Mouse (Mus musculus) T-helper 1 cell (primary cell): Measurements from ENCODE around the gene Ndufb5.

ENCODE experiments used
- in situ Hi-C: fragments of 300-600 bp; cut with MboI, MseI; formaldehyde crosslinking; loops from one replicate; pipeline ENCODE4 v1.15.1; 2025; ENCODE audit warnings: high pct_unique_total_duplicates

The Ndufb5 gene

DNA sequence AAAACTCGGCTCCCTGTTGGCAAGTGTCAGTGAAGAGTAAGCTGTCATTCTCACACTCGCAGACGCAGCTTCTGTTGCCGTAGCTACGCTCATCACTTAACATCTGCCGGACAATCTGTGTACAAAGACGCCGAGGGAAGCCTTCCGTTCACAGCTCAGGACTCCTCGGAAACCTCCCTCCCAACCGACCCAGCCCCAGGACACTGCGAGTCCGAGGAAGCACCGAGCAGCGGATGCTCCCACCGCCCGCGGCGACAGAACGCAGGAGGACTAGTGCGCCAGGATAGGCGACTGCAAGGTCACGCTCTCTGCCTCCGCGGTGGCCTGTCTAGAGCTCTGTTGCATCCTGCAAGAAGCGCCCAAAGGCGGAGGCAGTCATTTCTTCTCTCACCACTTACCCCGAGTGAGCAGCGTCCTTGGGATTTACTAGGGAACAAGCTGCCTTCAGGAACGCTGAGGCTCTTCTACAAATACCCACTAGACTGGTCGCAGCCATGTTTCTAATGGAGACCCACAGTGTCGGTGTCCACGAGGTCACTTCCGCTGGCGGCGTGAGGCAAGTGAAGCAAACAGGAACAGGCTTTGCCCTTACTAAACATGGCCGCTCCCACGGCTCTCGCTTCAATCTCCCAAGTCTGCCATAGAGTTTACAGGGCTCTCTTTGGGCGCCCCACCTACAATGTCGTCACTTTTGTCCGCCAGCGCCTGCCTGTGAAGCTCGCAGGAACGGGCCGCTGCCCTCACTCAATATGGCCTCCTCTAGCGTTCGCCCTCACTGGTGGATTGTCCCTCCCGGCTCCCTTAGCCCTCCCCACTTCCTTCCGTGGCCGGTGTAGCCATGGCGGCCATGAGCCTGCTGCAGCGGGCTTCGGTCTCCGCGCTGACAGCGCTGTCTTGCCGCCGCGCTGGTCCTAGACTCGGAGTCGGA lies at the start of gene Ndufb5:
Gene Ndufb5 (plus strand): TSS at position 747 of the 928 bp plus-strand sequence.
- in situ Hi-C loops = loop anchor here (5.0 kb wide), 1 partner anchor 354 kb away; no protein-coding TSS in a partner anchor

DNA sequence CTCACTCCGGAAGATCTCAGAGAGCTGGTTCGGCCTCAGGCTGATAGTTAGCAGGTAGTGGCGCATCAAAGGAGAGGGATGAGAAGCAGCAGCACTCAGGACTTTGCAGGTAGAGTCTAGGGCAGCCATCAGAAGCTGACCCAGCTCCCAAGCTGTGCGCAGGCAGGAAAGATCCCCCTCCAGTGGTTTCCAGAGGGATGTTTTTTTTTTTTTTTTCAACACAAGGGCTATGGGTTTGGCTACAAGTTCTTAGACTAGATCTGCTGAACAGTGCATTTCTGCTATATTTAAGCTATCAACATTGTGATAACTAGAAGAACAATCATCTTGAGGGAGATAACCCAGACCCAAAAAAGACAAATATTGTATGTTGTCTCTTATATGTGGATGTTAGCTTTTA lies 49.6 kb upstream of the Ndufb5 start:
- in situ Hi-C loops = no loop called here

DNA sequence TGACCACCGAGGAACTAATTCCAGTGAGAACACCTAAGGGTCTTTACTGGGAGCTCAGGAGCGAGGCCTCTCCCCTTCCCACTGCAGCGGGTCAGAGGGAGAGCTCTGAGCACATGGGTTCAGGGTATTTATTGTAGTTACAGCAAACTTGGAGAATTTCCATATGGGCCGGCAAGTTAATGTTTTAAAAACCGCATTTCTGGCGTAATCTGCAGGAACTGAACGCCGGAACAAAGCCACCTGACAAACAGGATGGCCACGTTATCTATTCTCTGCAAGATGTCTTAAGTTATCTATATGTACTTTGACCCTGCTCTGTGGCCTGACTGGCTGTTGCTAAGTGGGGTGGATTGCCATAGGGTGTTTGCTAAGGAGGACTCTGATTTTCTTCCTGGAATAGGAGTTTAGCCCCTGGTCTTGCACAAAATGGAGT lies 47.2 kb upstream of the Ndufb5 start:
- in situ Hi-C loops = no loop called here

DNA sequence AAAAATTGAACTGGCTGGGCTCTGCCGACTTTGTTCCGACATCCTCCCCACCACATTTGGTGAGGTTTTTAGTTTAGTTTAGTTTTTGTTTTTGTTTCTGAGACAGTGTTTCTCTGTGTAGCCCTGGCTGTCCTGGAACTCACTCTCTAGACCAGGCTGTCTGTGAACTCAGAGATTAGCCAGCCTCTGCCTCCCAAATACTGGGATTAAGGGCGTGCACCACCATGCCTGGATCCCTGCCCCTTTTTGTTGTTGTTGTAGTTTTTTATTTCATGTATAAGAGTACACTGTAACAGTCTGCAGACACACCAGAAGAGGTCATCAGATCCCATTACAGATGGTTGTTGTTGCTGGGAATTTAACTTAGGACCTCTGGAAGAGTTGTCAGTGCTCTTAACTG lies 46.8 kb upstream of the Ndufb5 start:
- in situ Hi-C loops = no loop called here

DNA sequence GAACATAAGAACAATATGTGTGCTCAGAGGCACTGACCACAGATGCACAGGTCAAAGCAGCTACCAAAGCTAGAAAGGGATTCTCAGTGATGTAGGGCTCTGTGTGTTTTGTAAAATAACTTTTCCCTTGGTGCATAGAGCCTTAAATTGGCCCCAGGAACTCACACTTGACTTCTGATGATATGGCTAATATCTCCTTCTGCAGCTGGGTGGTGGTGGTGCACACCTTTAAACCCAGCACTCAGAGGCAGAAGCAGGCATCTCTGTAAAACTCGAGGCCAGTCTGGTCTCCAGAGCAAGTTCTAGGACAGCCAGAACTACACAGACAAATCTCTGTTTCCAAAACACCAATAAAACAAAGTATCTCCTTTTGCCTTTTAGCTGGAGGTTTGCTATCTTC lies 45.9 kb upstream of the Ndufb5 start:
- in situ Hi-C loops = no loop called here

DNA sequence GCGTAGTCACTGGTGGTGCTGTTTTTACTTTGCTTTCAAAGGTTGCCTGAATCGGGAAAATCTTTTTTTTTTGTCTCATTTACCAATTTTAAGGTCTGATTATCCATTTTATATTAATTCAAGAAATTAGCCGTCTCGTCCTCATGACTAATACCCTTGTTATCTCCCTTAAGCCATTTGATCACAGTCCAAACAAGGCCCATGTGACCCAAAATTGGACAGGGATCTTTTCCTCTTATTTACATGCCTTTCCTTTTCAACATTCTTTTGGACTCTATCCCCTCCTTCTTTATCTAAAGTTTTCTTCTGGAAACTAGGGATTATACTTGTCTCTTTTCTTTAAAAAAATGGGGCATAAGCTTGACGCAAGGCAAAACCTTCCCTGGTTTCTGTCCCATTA lies 44.9 kb upstream of the Ndufb5 start:
- in situ Hi-C loops = no loop called here

DNA sequence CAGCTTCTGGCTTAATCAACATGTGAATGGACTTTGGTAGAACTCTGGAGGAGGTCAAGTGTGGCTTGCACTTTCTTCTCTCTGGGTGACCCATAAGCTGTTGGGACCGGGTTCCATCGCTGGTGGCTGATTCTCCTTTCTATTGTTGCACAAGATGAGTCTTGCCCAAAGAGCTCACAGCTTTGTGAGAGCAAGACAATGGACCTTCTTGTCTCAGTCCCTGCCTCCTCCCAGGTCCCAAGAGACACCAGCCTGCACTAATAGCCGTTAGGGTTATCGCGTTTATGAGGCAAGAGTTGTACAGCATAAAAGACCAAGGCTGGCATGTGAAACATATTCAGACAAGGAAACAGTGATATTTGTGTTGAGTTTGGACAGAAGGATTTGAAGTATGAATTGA lies 42.6 kb upstream of the Ndufb5 start:
- in situ Hi-C loops = no loop called here

DNA sequence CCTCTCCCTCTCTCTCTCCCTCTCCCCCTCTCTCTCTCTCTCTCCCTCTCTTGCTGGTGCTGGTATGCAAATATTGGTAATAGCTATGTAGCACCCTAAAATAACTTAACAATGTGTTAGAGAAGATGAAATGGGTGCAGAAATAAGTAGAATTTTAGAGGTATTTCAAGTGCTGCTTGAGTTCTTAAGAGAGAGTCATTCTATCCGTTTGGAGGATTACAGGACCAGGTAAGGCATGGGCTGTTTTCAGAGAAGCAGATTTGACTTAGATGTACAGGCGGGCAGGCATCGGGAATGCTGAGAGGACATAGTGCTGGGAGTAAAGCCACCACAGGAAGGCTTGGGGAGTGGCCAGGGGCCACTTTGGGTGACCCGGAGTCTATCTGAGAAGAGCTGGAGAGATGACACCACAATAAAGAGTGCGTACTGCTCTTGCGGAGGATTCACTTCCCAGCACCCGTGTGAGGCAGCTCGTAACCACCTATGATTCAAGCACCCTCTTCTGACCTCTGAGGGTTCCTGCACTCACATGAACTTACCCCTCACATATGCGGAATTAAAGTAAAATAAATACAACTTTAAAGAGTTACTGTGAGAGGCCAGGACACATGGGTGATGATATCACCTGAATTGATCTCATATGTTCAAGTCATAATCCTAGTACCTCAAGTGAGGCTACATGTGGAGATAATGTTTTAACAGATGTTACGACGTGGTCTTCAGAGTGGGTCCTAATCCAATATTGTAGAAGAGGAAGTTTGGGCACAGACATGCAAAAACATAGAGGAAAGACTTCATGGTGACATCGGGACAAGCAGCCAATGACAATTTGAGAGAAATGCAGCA lies 41.8 kb upstream of the Ndufb5 start:
- in situ Hi-C loops = loop anchor here (5.0 kb wide), 1 partner anchor 83 kb away; no protein-coding TSS in a partner anchor

DNA sequence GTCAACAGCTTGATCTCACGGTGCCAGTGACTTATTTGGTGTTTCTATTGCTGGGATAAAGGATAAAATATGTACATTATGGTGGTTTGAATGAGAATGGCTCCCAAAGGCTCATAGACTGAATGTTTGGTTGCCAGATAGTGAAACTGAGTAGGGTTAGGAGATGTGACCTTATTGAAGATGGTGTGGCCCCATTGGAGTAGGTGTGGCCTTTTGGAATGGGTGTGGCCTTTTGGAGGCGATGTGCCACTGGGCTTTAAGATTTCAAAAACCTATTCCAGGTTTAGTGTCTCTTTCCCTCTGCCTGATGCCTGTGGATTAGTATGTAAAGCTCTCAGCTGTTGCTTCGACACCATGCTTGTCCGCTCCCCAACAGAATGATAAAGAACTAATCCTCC lies 41.2 kb upstream of the Ndufb5 start:
- in situ Hi-C loops = loop anchor here (5.0 kb wide), 1 partner anchor 83 kb away; no protein-coding TSS in a partner anchor

DNA sequence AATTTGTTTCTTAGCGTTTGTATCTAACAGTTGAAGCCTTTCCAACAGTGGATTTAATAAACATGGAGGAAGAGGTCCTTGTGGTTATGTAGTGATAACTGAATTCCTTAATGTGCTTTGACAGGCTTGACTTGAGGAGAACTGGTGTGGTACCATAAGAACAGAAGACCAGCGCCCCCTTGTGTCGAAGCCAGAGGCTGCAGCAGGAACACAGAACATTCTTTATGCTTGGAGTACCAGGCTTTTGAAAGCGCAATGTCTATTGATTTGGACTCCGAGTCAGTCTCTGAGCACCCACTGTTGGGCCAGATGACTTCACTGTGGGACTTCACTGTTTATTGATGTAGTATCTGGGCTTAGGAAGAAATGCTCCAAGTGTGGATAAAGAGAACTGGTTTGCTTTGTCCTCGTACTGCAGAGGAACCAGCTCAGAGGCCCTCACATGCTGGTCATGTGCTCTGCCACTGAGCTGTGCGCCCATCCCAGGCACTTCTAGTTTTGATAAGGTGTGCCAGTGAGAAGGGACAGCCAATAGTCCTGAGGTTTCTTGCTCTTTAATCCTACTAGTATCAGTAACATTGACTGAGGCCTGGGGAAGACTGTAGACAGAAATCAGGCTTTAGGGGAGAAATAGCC lies 38.4 kb upstream of the Ndufb5 start:
- in situ Hi-C loops = loop anchor here (5.0 kb wide), 1 partner anchor 86 kb away; no protein-coding TSS in a partner anchor

DNA sequence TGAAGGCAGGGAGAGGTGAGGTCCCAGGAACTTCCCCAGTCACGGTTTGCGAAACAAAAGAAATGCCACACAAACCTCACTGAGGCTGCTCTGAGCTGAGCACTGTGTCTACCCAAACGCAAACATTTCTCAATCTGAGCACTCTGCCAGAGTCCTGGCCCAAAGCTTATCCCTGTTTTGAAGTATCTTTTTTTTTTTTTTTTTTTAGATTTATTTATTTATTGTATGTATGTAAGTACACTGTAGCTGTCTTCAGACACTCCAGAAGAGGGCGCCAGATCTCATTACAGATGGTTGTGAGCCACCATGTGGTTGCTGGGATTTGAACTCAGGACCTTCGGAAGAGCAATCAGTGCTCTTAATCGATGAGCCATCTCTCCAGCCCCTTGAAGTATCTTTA lies 32.8 kb upstream of the Ndufb5 start:
- in situ Hi-C loops = loop anchor here (25.0 kb wide), 1 partner anchor 1567 kb away; the partner anchor contains the start of gene Cldn11

DNA sequence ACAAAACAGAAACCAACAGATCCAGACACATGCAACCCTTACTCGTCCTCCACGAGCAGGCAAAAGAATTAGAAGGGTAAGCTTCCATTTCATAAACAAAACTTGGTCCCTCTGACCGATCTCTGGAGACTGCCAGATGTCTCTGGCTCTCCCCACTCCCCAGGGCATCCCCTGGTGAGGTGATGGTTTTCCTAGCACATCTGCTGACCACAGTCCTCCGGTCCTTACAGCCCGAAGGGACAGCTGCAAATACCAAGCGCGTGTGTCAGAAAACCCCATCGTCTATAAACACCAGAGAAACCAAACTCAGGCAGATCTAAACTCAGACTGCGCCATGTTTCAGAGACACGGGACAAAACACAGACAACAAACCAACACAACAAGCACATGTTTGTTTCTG lies 32.2 kb upstream of the Ndufb5 start:
- in situ Hi-C loops = loop anchor here (5.0 to 25.0 kb wide), 2 partner anchors 177 to 1567 kb away; partner anchors contain the start of genes Cldn11 and Mfn1

DNA sequence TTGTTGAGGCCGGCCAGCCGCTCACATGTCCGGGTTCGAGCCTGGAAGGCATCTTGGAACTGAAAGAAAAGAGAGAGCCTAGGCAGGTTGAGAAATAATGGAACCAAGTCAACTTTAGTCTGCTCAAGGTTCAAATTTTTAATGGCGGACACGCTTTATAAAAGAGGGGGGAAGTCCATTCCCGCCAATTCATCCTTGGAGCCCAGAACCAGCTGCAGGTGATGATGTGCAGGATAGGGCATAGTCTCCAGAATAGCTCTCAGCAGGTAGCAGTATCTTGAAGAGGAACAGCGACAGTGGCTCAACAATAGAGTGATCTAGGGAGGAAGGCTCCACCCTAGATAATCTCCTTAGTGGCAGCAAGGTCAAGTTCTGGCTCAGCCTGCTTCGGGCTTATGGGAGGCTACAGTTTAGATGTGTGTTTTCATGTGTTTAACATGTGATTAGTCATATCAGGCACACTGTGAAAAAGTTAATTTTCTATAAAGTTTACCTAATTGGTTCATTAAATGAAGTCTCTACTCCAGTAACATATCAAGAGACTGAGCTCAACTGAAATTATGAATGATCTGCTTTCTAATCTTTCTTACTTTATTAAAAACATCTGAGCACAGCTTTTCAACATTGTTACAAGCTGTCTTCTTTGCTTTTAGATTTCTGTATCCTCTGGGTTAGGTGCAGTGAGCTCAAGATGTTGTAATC lies 31.0 kb upstream of the Ndufb5 start, which contains the start of gene Actl6a:
Gene Actl6a (plus strand): TSS at position 652 of the 702 bp plus-strand sequence.
- in situ Hi-C loops = loop anchor here (5.0 to 25.0 kb wide), 2 partner anchors 178 to 1568 kb away; partner anchors contain the start of genes Cldn11 and Mfn1

DNA sequence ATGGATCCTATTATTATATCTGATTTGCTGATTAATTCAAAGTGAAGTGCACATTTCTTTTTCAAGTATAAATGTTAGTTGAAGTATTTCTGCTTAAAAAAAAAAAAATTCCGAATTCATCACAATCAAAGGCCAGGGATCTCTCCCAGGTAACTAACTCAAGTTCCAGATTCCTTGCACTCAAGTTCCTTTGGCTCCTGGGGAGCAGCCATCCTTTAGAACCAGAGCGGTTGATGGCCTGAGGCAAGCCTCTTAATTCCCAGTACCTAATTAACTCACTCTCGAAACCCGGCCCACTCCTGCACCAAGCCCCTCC lies 28.8 kb upstream of the Ndufb5 start:
- in situ Hi-C loops = loop anchor here (5.0 to 25.0 kb wide), 2 partner anchors 181 to 1571 kb away; partner anchors contain the start of genes Cldn11 and Mfn1

DNA sequence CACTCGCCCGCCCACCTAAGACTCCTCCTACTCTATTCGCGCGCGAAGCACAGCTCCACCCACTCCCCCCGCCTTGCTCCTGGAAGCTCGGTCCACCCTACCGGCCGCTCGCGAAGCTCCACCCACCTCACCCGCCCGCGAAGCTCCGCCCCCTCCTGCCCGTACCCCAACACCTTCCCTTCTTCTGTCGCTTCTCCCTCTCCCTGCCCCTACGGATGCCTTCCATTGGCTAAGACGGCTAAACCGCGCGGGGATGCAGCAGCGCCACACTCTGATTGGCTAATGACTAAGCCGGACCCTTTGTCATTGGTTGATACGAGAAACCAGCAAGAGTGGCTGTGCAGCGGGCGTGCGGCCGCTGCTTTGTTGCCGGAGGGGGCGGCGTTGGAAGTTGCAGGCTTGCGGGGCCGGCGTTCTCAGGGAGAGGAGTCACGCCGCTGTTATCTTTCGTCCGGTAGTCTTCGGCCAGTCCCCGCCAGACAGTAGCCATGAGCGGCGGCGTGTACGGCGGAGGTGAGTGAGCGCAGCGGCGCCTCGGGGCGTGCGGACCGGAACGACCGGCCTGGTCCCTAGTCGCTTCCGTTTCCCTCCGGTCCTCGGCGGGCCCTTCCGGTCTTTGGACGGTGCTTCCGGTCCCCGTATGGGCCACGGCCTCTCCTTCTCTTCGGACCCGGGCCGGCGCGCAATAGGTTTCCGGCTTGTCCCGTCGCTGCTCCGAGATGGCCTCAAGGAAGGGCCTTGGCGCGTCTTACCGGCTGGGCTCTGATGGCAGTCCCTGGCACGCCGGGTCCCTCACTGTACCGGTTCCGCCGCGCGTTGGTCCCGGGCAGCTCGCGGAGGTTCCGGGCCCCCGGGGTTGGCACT lies 28.2 kb upstream of the Ndufb5 start:
- in situ Hi-C loops = loop anchor here (5.0 to 25.0 kb wide), 2 partner anchors 181 to 1571 kb away; partner anchors contain the start of genes Cldn11 and Mfn1

DNA sequence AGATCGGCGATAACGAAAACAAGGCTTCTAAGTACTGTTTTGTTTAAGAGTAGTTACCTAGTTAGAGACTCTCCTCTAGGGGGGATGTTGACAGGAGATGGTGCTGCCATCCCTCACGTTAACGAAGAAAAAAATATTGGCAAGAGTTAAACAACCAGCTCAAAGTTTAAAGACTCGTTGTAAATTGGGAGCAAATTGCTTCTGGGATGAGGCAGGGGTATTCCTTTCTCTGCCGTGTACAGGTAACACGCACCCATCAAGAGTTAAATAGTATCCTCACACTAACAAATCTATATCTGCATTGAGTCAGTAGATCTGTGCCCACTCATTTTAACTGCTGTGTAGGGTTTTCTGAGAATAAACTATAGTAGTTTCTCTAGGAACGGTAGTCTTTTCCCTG lies 27.4 kb upstream of the Ndufb5 start:
- in situ Hi-C loops = loop anchor here (5.0 to 25.0 kb wide), 2 partner anchors 182 to 1572 kb away; partner anchors contain the start of genes Cldn11 and Mfn1

DNA sequence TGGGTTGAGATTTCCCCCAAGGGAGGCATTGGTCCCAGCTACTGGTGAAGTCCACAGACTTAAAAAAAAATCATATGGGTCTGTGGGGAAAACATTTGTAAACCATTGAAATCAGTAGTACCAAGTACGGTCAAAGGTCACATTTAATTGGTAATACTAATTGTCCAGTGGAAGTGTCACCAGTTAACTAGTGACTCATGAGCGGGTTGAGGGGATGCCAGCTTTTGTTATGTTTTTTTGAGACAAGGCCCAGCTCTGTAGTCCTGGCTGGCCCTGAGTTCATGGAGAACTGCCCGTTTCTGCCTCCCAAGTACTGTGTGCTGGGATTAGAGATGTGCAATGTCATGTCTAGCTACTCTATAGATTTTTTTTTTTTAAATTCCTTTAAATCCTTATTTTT lies 23.1 kb upstream of the Ndufb5 start:
- in situ Hi-C loops = loop anchor here (10.0 to 25.0 kb wide), 2 partner anchors 1091 to 1576 kb away; partner anchors contain the start of gene Cldn11

DNA sequence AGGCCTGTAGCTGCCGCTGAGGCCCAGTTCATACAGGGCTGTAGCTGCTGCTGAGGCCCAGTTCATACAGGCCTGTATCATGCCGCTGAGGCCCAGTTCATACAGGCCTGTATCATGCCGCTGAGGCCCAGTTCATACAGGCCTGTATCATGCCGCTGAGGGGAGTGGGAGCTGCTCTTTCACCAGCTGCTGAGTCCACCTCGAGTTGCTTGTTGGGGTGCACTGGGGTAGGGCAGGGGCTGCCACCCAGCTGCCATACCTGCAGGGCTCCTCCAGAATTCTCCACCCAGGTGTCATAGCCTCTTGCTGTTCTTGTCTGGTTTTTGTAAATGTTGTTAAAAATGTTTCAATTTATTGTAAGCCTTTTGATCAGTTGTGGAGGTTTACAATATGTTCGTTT lies 19.4 kb upstream of the Ndufb5 start:
- in situ Hi-C loops = loop anchor here (10.0 to 25.0 kb wide), 2 partner anchors 1087 to 1580 kb away; partner anchors contain the start of gene Cldn11

DNA sequence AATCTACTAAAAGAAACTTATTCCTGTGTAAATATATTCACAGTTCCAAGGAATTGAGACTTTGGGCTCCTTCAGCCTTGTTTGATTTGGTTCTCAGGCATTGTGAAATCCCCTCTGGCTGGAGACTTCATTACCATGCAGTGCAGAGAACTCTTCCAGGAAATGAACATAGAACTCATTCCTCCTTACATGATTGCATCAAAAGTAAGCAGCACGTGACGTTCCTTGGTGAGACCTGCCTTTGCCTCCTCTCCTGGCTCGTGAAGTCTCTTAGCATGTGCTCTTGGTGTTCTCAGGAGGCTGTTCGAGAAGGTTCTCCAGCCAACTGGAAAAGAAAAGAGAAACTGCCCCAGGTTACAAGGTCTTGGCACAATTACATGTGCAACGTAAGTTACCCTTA lies 18.5 kb upstream of the Ndufb5 start:
- in situ Hi-C loops = loop anchor here (10.0 to 25.0 kb wide), 2 partner anchors 1087 to 1581 kb away; partner anchors contain the start of gene Cldn11
